31 mouse cellular contexts compared by ENCODE assay signal in the genomic region with DNA sequence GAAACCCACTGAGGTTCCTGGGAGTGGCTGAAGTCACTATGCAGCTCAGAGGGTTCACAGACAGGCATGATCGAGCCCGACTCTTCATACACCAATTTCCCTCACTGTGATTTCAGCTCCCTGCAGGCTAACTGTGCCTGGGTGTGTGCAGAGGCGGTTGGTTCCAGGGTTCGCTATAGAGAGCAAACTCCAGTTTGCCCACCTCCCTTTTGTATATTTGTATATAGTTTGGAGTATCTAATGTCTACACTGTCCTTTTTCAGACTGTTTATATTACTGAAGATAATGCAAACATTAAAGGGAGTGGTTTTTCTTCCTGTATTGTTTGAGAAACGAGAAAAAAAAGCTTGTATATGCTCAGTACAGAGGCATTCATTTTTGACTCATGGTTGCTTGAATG.
DNase-seq lines count a peak whose midpoint lies in the region; ATAC-seq and TF ChIP-seq lines count a peak whose summit lies in the region.
"Had no signal": no experiment of that assay in that cellular context is flagged by ENCODE, and none has a peak within 500 bp of the region (broad histone marks: within the 10 kb centered on the region; RNA-seq: fewer than 3 reads in every experiment).

No protein-coding gene starts in this region.

- H3K4me2 ChIP-seq in intestine, embryonic 14.5 days (ENCODE audit: low read length), result no peak overlapping the region
- H3K4me2 ChIP-seq in intestine, postnatal 0 days (replicated peaks; ENCODE audit: low read depth), result no peak overlapping the region
- H3K4me2 ChIP-seq in lung, embryonic 16.5 days (ENCODE audit: low read depth, low read length), result no peak overlapping the region
- no peak overlapping the region for H3K4me2 ChIP-seq in intestine, embryonic 16.5 days (ENCODE audit: low read depth, low read length)
- H3K4me2 ChIP-seq in stomach, embryonic 16.5 days (ENCODE audit: low read depth, low read length), result no peak overlapping the region
- H3K4me2 ChIP-seq: embryonic facial prominence, embryonic 13.5 days; forebrain, embryonic 12.5 days; forebrain, embryonic 15.5 days; heart, embryonic 11.5 days; hindbrain, embryonic 13.5 days had no signal

- no peaks in the 10 kb centered on the region for H3K9me3 ChIP-seq in intestine, embryonic 14.5 days (ENCODE audit: control insufficient read depth, low read length)
- H3K9me3 ChIP-seq in intestine, postnatal 0 days (ENCODE audit: control insufficient read depth), result no peaks in the 10 kb centered on the region
- no peaks in the 10 kb centered on the region for H3K9me3 ChIP-seq in lung, embryonic 16.5 days (ENCODE audit: control insufficient read depth, low read length)
- no peaks in the 10 kb centered on the region for H3K9me3 ChIP-seq in intestine, embryonic 16.5 days (ENCODE audit: control insufficient read depth, low read length)
- no peaks in the 10 kb centered on the region for H3K9me3 ChIP-seq in stomach, embryonic 16.5 days (replicated peaks; ENCODE audit: control insufficient read depth, low read length)
- H3K9me3 ChIP-seq: embryonic facial prominence, embryonic 10.5 days; embryonic facial prominence, embryonic 13.5 days; forebrain, embryonic 12.5 days; forebrain, embryonic 15.5 days; hindbrain, embryonic 10.5 days; hindbrain, embryonic 13.5 days had no signal

- TF ChIP-seq POLR2A in lung, adult 2 months (IDR thresholded peaks at IDR 0.05; ENCODE audit: borderline replicate concordance, extremely low read depth, low read depth, low read length), result no peak

- peak; percentile 19; the same call in 1 of the 2 replicates for ATAC-seq in intestine, embryonic 14.5 days (replicated peaks; ENCODE audit: low FRiP score, low TSS enrichment, low read depth)
- no peak; the same call in 1 of the 2 replicates for ATAC-seq in intestine, postnatal 0 days
- peak; percentile 49; the same call in 1 of the 2 replicates for ATAC-seq in lung, embryonic 16.5 days (ENCODE audit: low read depth)
- peak; percentile 63 for ATAC-seq in intestine, embryonic 16.5 days
- peak; percentile 85 for ATAC-seq in stomach, embryonic 16.5 days (ENCODE audit: insufficient read depth, low FRiP score)
- ATAC-seq: forebrain, embryonic 15.5 days; hindbrain, embryonic 16.5 days; Patski had no signal

- peaks cover 20% of the 10 kb centered on the region for H3K36me3 ChIP-seq in intestine, embryonic 14.5 days (ENCODE audit: control insufficient read depth, insufficient read depth, low read length)
- H3K36me3 ChIP-seq in intestine, postnatal 0 days (ENCODE audit: control insufficient read depth, insufficient read depth), result peaks cover 24% of the 10 kb centered on the region
- H3K36me3 ChIP-seq in lung, embryonic 16.5 days (ENCODE audit: control insufficient read depth, insufficient read depth, low read length), result peaks cover 34% of the 10 kb centered on the region
- H3K36me3 ChIP-seq in intestine, embryonic 16.5 days (ENCODE audit: control insufficient read depth, insufficient read depth, low read length), result peaks cover 8% of the 10 kb centered on the region
- H3K36me3 ChIP-seq in stomach, embryonic 16.5 days (ENCODE audit: control insufficient read depth, insufficient read depth, low read length), result peaks cover 24% of the 10 kb centered on the region
- H3K36me3 ChIP-seq: G1E had no signal

- no peaks in the 10 kb centered on the region for H3K27me3 ChIP-seq in intestine, embryonic 14.5 days (replicated peaks; ENCODE audit: control insufficient read depth, insufficient read depth, low read length)
- no peaks in the 10 kb centered on the region for H3K27me3 ChIP-seq in intestine, postnatal 0 days (replicated peaks; ENCODE audit: control insufficient read depth, insufficient read depth, low read length)
- no peaks in the 10 kb centered on the region for H3K27me3 ChIP-seq in lung, embryonic 16.5 days (ENCODE audit: control insufficient read depth, insufficient read depth, low read depth, low read length)
- no peaks in the 10 kb centered on the region for H3K27me3 ChIP-seq in intestine, embryonic 16.5 days (replicated peaks; ENCODE audit: control insufficient read depth, insufficient read depth, low read length)
- H3K27me3 ChIP-seq in stomach, embryonic 16.5 days (ENCODE audit: control insufficient read depth, insufficient read depth, low read length), result no peaks in the 10 kb centered on the region
- H3K27me3 ChIP-seq: CH12.LX; embryonic facial prominence, embryonic 13.5 days; forebrain, embryonic 12.5 days; forebrain, embryonic 15.5 days; hindbrain, embryonic 13.5 days; Patski had no signal

- no peak overlapping the region for H3K27ac ChIP-seq in intestine, embryonic 14.5 days (ENCODE audit: low read depth)
- no peak overlapping the region for H3K27ac ChIP-seq in intestine, postnatal 0 days (ENCODE audit: low read depth, low read length)
- no peak overlapping the region for H3K27ac ChIP-seq in lung, embryonic 16.5 days (ENCODE audit: low read length)
- no peak overlapping the region for H3K27ac ChIP-seq in intestine, embryonic 16.5 days (ENCODE audit: low read length)
- H3K27ac ChIP-seq in stomach, embryonic 16.5 days (ENCODE audit: low read length), result no peak overlapping the region
- H3K27ac ChIP-seq: embryonic facial prominence, embryonic 10.5 days; embryonic facial prominence, embryonic 13.5 days; forebrain, embryonic 12.5 days; forebrain, embryonic 15.5 days; hindbrain, embryonic 10.5 days; hindbrain, embryonic 13.5 days had no signal

- no peaks in the 10 kb centered on the region for H3K4me1 ChIP-seq in intestine, embryonic 14.5 days (replicated peaks; ENCODE audit: control insufficient read depth, insufficient read depth, low read length)
- no peaks in the 10 kb centered on the region for H3K4me1 ChIP-seq in intestine, postnatal 0 days (replicated peaks; ENCODE audit: control insufficient read depth, insufficient read depth, low read length)
- H3K4me1 ChIP-seq in lung, embryonic 16.5 days (replicated peaks; ENCODE audit: control insufficient read depth, insufficient read depth, low read length), result no peaks in the 10 kb centered on the region
- H3K4me1 ChIP-seq in lung, adult 2 months (ENCODE audit: control insufficient read depth, insufficient read depth, low read length), result no peaks in the 10 kb centered on the region
- H3K4me1 ChIP-seq in intestine, embryonic 16.5 days (ENCODE audit: control insufficient read depth, insufficient read depth, low read length), result no peaks in the 10 kb centered on the region
- H3K4me1 ChIP-seq in stomach, embryonic 16.5 days (ENCODE audit: control insufficient read depth, insufficient read depth, low read length), result no peaks in the 10 kb centered on the region
- H3K4me1 ChIP-seq: embryonic facial prominence, embryonic 10.5 days; embryonic facial prominence, embryonic 13.5 days; forebrain, embryonic 12.5 days; forebrain, embryonic 15.5 days; hindbrain, embryonic 10.5 days had no signal

- 74% methylated on average over 5 of the region's 5 CpGs for WGBS in intestine, embryonic 14.5 days
- 50% methylated on average over 5 of the region's 5 CpGs for WGBS in intestine, postnatal 0 days
- WGBS in lung, embryonic 16.5 days, result 64% methylated on average over 5 of the region's 5 CpGs
- 50% methylated on average over 5 of the region's 5 CpGs for WGBS in lung, adult 2 months
- WGBS in intestine, embryonic 16.5 days, result 64% methylated on average over 5 of the region's 5 CpGs
- WGBS in stomach, embryonic 16.5 days, result 59% methylated on average over 5 of the region's 5 CpGs

- no peak for TF ChIP-seq CTCF in intestine, postnatal 0 days (IDR thresholded peaks at IDR 0.05; ENCODE audit: low read depth)
- TF ChIP-seq CTCF in lung, adult 2 months (IDR thresholded peaks at IDR 0.05; ENCODE audit: insufficient read depth, low read length), result no peak

- H3K9ac ChIP-seq in intestine, embryonic 14.5 days (ENCODE audit: low read length), result no peak overlapping the region
- no peak overlapping the region for H3K9ac ChIP-seq in intestine, postnatal 0 days (ENCODE audit: low read depth, low read length)
- no peak overlapping the region for H3K9ac ChIP-seq in lung, embryonic 16.5 days (ENCODE audit: low read length)
- no peak overlapping the region for H3K9ac ChIP-seq in intestine, embryonic 16.5 days (ENCODE audit: low read depth, low read length)
- H3K9ac ChIP-seq in stomach, embryonic 16.5 days (ENCODE audit: low read length), result no peak overlapping the region
- H3K9ac ChIP-seq: embryonic facial prominence, embryonic 13.5 days; forebrain, embryonic 12.5 days; forebrain, embryonic 15.5 days; hindbrain, embryonic 13.5 days had no signal

- no peak for DNase-seq in intestine, embryonic 14.5 days (ENCODE audit: low spot score)
- DNase-seq in lung, adult 2 months, result no peak
- DNase-seq in frontal cortex, postnatal 10 days (ENCODE audit: low spot score in 2 of 2), result no peak
- DNase-seq in thymus, postnatal 4 days, result no peak
- DNase-seq: adrenal gland, adult 2 months; adrenal gland, postnatal 14 days; B cell, adult 2 months; cerebellum, adult 11 months; cerebellum, adult 2 months; cerebellum, adult 9-11 months; cerebellum, postnatal 25 days; embryo, embryonic 11 days; gastrocnemius, postnatal 10 days; gastrocnemius, postnatal 36 days; heart, postnatal 36 days had no signal

- H3K4me3 ChIP-seq in intestine, embryonic 14.5 days (ENCODE audit: low read depth, low read length), result no peak overlapping the region
- H3K4me3 ChIP-seq in intestine, postnatal 0 days (ENCODE audit: low read depth, low read length), result no peak overlapping the region
- no peak overlapping the region for H3K4me3 ChIP-seq in lung, embryonic 16.5 days (ENCODE audit: low read length)
- no peak overlapping the region for H3K4me3 ChIP-seq in lung, adult 2 months (replicated peaks; ENCODE audit: extremely low read depth, low read depth, low read length)
- no peak overlapping the region for H3K4me3 ChIP-seq in intestine, embryonic 16.5 days (ENCODE audit: low read length)
- H3K4me3 ChIP-seq in stomach, embryonic 16.5 days (replicated peaks; ENCODE audit: low read length), result no peak overlapping the region
- H3K4me3 ChIP-seq: embryonic facial prominence, embryonic 10.5 days; embryonic facial prominence, embryonic 13.5 days; erythroblast, embryonic 14.5 days; forebrain, embryonic 12.5 days; forebrain, embryonic 15.5 days; hindbrain, embryonic 10.5 days; hindbrain, embryonic 13.5 days had no signal
